ENCODE assay signal across 7 mouse cellular contexts in the genomic region with DNA sequence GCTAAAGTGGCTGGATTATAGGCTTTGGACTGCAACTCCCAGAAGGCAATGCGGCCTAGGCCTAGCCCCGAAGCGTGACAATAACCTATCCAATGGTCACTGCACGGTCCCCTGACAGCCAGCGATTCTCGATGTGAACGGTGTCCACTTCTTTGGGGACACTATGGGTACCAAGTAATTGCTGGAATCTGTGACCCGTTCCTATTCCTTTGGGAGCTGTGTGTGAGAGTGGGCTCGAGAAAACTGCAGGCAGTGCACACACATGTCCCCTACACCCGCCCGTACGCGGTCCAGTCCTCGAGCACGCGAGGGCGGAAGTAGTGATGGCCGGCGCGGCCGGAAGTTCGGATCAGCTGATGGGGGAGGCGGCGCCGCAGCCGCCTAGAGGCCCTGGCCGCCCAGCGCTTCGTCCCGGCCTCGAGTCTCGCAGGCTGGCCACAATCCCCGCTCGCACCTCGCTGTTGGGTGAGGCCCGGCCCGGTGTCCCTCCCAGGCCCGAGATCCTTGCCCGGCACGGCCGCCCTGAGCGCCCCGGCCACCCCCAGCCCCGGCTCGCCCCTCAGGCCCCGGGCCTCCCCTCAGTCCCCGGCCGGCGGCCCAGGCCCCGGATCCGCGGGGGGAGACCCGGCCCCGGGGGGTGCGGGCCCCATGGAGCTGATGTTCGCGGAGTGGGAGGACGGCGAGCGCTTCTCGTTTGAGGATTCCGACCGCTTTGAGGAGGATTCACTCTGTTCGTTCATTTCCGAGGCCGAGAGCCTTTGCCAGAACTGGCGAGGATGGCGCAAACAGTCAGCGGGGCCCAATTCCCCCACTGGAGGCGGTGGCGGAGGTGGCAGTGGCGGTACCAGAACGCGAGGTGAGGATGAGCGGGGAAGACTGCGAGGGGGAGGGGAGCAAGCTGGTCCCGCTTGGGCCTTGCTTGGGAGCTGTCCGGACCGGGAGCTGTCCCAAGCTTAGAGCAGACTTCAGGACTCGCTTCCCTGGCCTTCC. TPM values are rescaled to one million over a fixed set of nuclear protein-coding genes. Genes with fewer than 3 reads are reported as not detected.
DNase-seq lines count a peak whose midpoint lies in the region; ATAC-seq lines count a peak whose summit lies in the region.

A gene (plus strand): TSS at position 352 of the 990 bp plus-strand sequence.

- peak within 1 kb of the TSS; percentile 97 for H3K9ac ChIP-seq in intestine, embryonic 16.5 days (ENCODE audit: low read depth, low read length)
- peak within 1 kb of the TSS; percentile 95 for H3K9ac ChIP-seq in midbrain, embryonic 11.5 days (ENCODE audit: low read length)

- H3K36me3 ChIP-seq in intestine, embryonic 16.5 days (ENCODE audit: control insufficient read depth, insufficient read depth, low read length) = peaks cover 7% of the 10 kb centered on the region
- peaks cover 8% of the 10 kb centered on the region for H3K36me3 ChIP-seq in midbrain, embryonic 11.5 days (ENCODE audit: control insufficient read depth, insufficient read depth, low read length)

- no peaks in the 10 kb centered on the region for H3K27me3 ChIP-seq in intestine, embryonic 16.5 days (replicated peaks; ENCODE audit: control insufficient read depth, insufficient read depth, low read length)
- no peaks in the 10 kb centered on the region for H3K27me3 ChIP-seq in midbrain, embryonic 11.5 days (ENCODE audit: control insufficient read depth, insufficient read depth, low read length)

- intact Hi-C loops in left cerebral cortex, postnatal 36 days (cut with DNase I) = no loop called here

- peak within 1 kb of the TSS; percentile 72 for H3K4me2 ChIP-seq in intestine, embryonic 16.5 days (ENCODE audit: low read depth, low read length)
- peak within 1 kb of the TSS; percentile 63 for H3K4me2 ChIP-seq in midbrain, embryonic 11.5 days

- peak; percentile 95 for DNase-seq in adrenal gland, adult 2 months
- DNase-seq in embryo, embryonic 11.5 days (ENCODE audit: low read depth, low spot score) = peak; percentile 78
- DNase-seq in gastrocnemius, postnatal 4 days (ENCODE audit: low spot score in 2 of 2) = peak; percentile 80 to 91
- peak; percentile 94 to 95 for DNase-seq in left cerebral cortex, postnatal 36 days (ENCODE audit: low spot score in 2 of 2)
- peak; percentile 99 for DNase-seq in midbrain, embryonic 11.5 days (ENCODE audit: low spot score, missing footprints)
- DNase-seq in skeletal muscle tissue, adult 2 months (ENCODE audit: low read depth, low spot score) = peak; percentile 80

- WGBS in intestine, embryonic 16.5 days = 1% methylated on average over 75 of the region's 80 CpGs
- 1% methylated on average over 76 of the region's 80 CpGs for WGBS in midbrain, embryonic 11.5 days

- peak within 1 kb of the TSS; percentile 81 for H3K27ac ChIP-seq in intestine, embryonic 16.5 days (ENCODE audit: low read length)
- H3K27ac ChIP-seq in midbrain, embryonic 11.5 days (ENCODE audit: low read depth, low read length) = peak within 1 kb of the TSS; percentile 49; the same call in 1 of the 2 replicates

- H3K4me1 ChIP-seq in intestine, embryonic 16.5 days (ENCODE audit: control insufficient read depth, insufficient read depth, low read length) = peaks cover 12% of the 10 kb centered on the region
- peaks cover 15% of the 10 kb centered on the region for H3K4me1 ChIP-seq in midbrain, embryonic 11.5 days (ENCODE audit: control insufficient read depth, insufficient read depth, low read length)

- ATAC-seq in intestine, embryonic 16.5 days = peak; percentile 93
- ATAC-seq in midbrain, embryonic 11.5 days (ENCODE audit: low FRiP score) = peak; percentile 92

- H3K9me3 ChIP-seq in intestine, embryonic 16.5 days (ENCODE audit: control insufficient read depth, low read length) = no peaks in the 10 kb centered on the region
- no peaks in the 10 kb centered on the region for H3K9me3 ChIP-seq in midbrain, embryonic 11.5 days (ENCODE audit: control insufficient read depth, low read length)

- peak within 1 kb of the TSS; percentile 98 for H3K4me3 ChIP-seq in intestine, embryonic 16.5 days (ENCODE audit: low read length)
- H3K4me3 ChIP-seq in midbrain, embryonic 11.5 days (ENCODE audit: low read depth, low read length) = peak within 1 kb of the TSS; percentile 98

RNA-seq across cellular contexts. Expression of the gene that starts here (rescaled TPM):
- 100 to 1,000 TPM in 1 of 2 experiments, 10 to 100 TPM in 1; 95.8 to 128 TPM for total RNA-seq in adrenal gland, adult 2 months (2021)
- polyA plus RNA-seq in adrenal gland, adult 2 months (2012; rRNA removed) = 279 and 287 TPM in 2 replicates
- total RNA-seq in gastrocnemius, postnatal 4 days (2021) = 10 to 100 TPM; 81.5 to 83.6 TPM
- polyA plus RNA-seq in intestine, embryonic 16.5 days (2015; fragmentation: Nextera tagmentation; extraction: Ambion mirVana) = 21.8 and 23.3 TPM in 2 replicates
- total RNA-seq in left cerebral cortex, postnatal 36 days (2021) = 100 to 1,000 TPM; 131 to 196 TPM
- polyA plus RNA-seq in midbrain, embryonic 11.5 days (2014; fragmentation: Nextera tagmentation; extraction: Ambion mirVana) = 19.1 and 22.9 TPM in 2 replicates

Comparison
In these comparisons a context has a peak if more than half of its experiments do, and no peak if none do; other contexts are left out.
1. Peak in every context shown above with its lines: DNase-seq, ATAC-seq, H3K4me3 ChIP-seq and H3K27ac ChIP-seq.
2. RNA of the gene that starts here (polyA plus RNA-seq): 279 to 287 TPM in adrenal gland, adult 2 months; 19.1 to 22.9 TPM in midbrain, embryonic 11.5 days and 21.8 to 23.3 TPM in intestine, embryonic 16.5 days; every median in the first group is over 10 times any median in the second.